In the genomic region with DNA sequence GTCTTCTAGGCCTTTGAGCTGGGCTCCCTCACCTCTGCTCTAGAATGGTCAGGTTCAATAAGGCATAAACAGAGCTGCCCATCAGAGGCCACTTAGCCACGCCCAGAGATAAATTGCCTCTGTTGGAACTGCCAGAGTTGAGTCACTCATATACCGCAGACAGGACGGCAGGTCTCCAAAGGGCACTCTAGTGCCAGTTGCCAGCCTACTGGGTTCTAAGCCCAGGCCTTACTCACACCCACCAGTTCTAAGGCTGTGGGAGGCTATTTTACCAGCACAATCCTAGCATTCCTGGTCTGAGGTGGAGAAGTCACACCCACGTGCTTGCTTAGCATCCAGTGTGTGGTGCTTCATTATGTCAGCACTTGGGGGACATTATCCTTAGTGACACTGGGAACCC, we compare ENCODE assay signal across 11 mouse cellular contexts. TPM values are rescaled to one million over a fixed set of nuclear protein-coding genes. Genes with fewer than 3 reads are reported as not detected.
A peak's percentile ranks its signal among the peaks of the same experiment; 100 is the strongest.
DNase-seq lines count a peak whose midpoint lies in the region; ATAC-seq and TF ChIP-seq lines count a peak whose summit lies in the region.
"Had no signal": no experiment of that assay in that cellular context is flagged by ENCODE, and none has a peak within 500 bp of the region (broad histone marks: within the 10 kb centered on the region; RNA-seq: fewer than 3 reads in every experiment).

No protein-coding gene starts in this region.

- H3K9ac ChIP-seq in heart, embryonic 14.5 days (ENCODE audit: low read length) = no peak overlapping the region
- H3K9ac ChIP-seq in ES-Bruce4 (ENCODE audit: low read depth, poor library complexity, severe bottlenecking) = no peak overlapping the region
- H3K9ac ChIP-seq in liver, embryonic 13.5 days = peak overlapping the region; percentile 70
- H3K9ac ChIP-seq: limb, embryonic 13.5 days had no signal

- TF ChIP-seq EP300 in ES-Bruce4 (IDR thresholded peaks at IDR 0.05; ENCODE audit: insufficient read depth, low read depth, low read length) = no peak

- no peaks in the 10 kb centered on the region for H3K9me3 ChIP-seq in heart, embryonic 14.5 days (ENCODE audit: control insufficient read depth, low read length)
- no peaks in the 10 kb centered on the region for H3K9me3 ChIP-seq in ES-Bruce4 (replicated peaks; ENCODE audit: control insufficient read depth, insufficient read depth, low read length, poor library complexity, severe bottlenecking)
- no peaks in the 10 kb centered on the region for H3K9me3 ChIP-seq in liver, embryonic 13.5 days (replicated peaks)
- H3K9me3 ChIP-seq: limb, embryonic 13.5 days had no signal

- no peak for DNase-seq in heart, adult 18-20 months
- peak; percentile 61 for DNase-seq in c-Kit-positive CD71-positive TER-119-positive erythroid progenitor cells, embryonic 14.5 days (ENCODE audit: low spot score)
- DNase-seq in liver, embryonic 13.5 days = peak; percentile 69
- no peak for DNase-seq in ovary, postnatal 14 days (ENCODE audit: low spot score)
- no peak for DNase-seq in cerebellum, adult 11 months
- DNase-seq in testis, postnatal 10 days (ENCODE audit: low spot score) = no peak
- DNase-seq: cerebellum, adult 8-10 months; kidney, adult 2 months had no signal

- no peaks in the 10 kb centered on the region for H3K27me3 ChIP-seq in heart, embryonic 14.5 days (ENCODE audit: control insufficient read depth, insufficient read depth, low read length)
- H3K27me3 ChIP-seq in ES-Bruce4 (ENCODE audit: control insufficient read depth, insufficient read depth, low read length, poor library complexity, severe bottlenecking) = no peaks in the 10 kb centered on the region
- no peaks in the 10 kb centered on the region for H3K27me3 ChIP-seq in liver, embryonic 13.5 days
- H3K27me3 ChIP-seq: limb, embryonic 13.5 days had no signal

- no peak overlapping the region for H3K4me2 ChIP-seq in heart, embryonic 14.5 days (ENCODE audit: low read length)
- peak overlapping the region; percentile 38 for H3K4me2 ChIP-seq in liver, embryonic 13.5 days
- H3K4me2 ChIP-seq: limb, embryonic 13.5 days had no signal

- TF ChIP-seq CTCF in ES-Bruce4 (IDR thresholded peaks at IDR 0.05; ENCODE audit: low read depth, low read length) = no peak

- H3K36me3 ChIP-seq in heart, embryonic 14.5 days (ENCODE audit: control insufficient read depth, insufficient read depth, low read length) = no peaks in the 10 kb centered on the region
- H3K36me3 ChIP-seq in ES-Bruce4 (ENCODE audit: control insufficient read depth, insufficient read depth, low read length, poor library complexity, severe bottlenecking) = no peaks in the 10 kb centered on the region
- no peaks in the 10 kb centered on the region for H3K36me3 ChIP-seq in liver, embryonic 13.5 days
- H3K36me3 ChIP-seq: limb, embryonic 13.5 days had no signal

- no peak for TF ChIP-seq POLR2A in ES-Bruce4 (IDR thresholded peaks at IDR 0.05; ENCODE audit: insufficient read depth, low read length)

- H3K27ac ChIP-seq in heart, embryonic 14.5 days (replicated peaks in 1 of 2; ENCODE audit: control insufficient read depth in 1 of 2, insufficient read depth in 1 of 2, low read depth in 2 of 2, low read length in 2 of 2) = peak overlapping the region; percentile 71 to 90
- peak overlapping the region; percentile 53 for H3K27ac ChIP-seq in ES-Bruce4 (ENCODE audit: insufficient read depth, low read length)
- H3K27ac ChIP-seq in liver, embryonic 13.5 days = peak overlapping the region; percentile 99
- H3K27ac ChIP-seq: limb, embryonic 13.5 days had no signal

- H3K4me3 ChIP-seq in heart, embryonic 14.5 days (ENCODE audit: control insufficient read depth in 1 of 2, insufficient read depth in 1 of 2, low read depth in 1 of 2, low read length in 2 of 2) = no peak overlapping the region
- H3K4me3 ChIP-seq in ES-Bruce4 (ENCODE audit: low read depth, low read length) = no peak overlapping the region
- no peak overlapping the region for H3K4me3 ChIP-seq in liver, embryonic 13.5 days (replicated peaks)
- H3K4me3 ChIP-seq: limb, embryonic 13.5 days had no signal

- ATAC-seq in heart, embryonic 14.5 days (ENCODE audit: insufficient number of reproducible peaks, insufficient read depth, low FRiP score, low read depth) = no peak
- ATAC-seq in liver, embryonic 13.5 days (ENCODE audit: low read depth) = peak; percentile 15; the same call in 1 of the 2 replicates

- WGBS in heart, embryonic 14.5 days = 54% methylated on average over 4 of the region's 4 CpGs
- 59% methylated on average over 4 of the region's 4 CpGs for WGBS in liver, embryonic 13.5 days (ENCODE audit: insufficient replicate concordance)

- H3K4me1 ChIP-seq in heart, embryonic 14.5 days (ENCODE audit: control insufficient read depth in 2 of 2, insufficient read depth in 2 of 2, low read length in 2 of 2) = peaks cover 31 to 54% of the 10 kb centered on the region in 2 experiments
- peaks cover 5% of the 10 kb centered on the region for H3K4me1 ChIP-seq in ES-Bruce4 (ENCODE audit: control insufficient read depth, insufficient read depth, low read length)
- peaks cover 98% of the 10 kb centered on the region for H3K4me1 ChIP-seq in liver, embryonic 13.5 days (replicated peaks)

RNA-seq across cellular contexts. Expression of a gene that starts 50.6 kb away (rescaled TPM):
- 14.1 and 16.5 TPM in 2 replicates for polyA plus RNA-seq in heart, embryonic 14.5 days (2014; fragmentation: Nextera tagmentation; extraction: Ambion mirVana)
- total RNA-seq in heart, adult 18-20 months (2021) = 10 to 100 TPM; 12.7 to 21.2 TPM
- 348 and 350 TPM in 2 replicates for polyA plus RNA-seq in ES-Bruce4 (2011; ENCODE audit: insufficient read depth, insufficient read length, low read depth, missing spikeins)
- 105 and 110 TPM in 2 replicates for polyA plus RNA-seq in liver, embryonic 13.5 days (2015; fragmentation: Nextera tagmentation; extraction: Ambion mirVana)

Comparison
In these comparisons a context has a peak if more than half of its experiments do, and no peak if none do; other contexts are left out.
1. DNase-seq: peak in c-Kit-positive CD71-positive TER-119-positive erythroid progenitor cells, embryonic 14.5 days (single experiment) and liver, embryonic 13.5 days (single experiment); none in heart, adult 18-20 months (0 of 2), ovary, postnatal 14 days (single experiment), cerebellum, adult 11 months (single experiment) and testis, postnatal 10 days (single experiment).
2. Peak in every context shown above with its lines, with median percentiles within 50 percentile points of each other: H3K27ac ChIP-seq.